ENCODE assay signal across 30 mouse cellular contexts in the genomic region with DNA sequence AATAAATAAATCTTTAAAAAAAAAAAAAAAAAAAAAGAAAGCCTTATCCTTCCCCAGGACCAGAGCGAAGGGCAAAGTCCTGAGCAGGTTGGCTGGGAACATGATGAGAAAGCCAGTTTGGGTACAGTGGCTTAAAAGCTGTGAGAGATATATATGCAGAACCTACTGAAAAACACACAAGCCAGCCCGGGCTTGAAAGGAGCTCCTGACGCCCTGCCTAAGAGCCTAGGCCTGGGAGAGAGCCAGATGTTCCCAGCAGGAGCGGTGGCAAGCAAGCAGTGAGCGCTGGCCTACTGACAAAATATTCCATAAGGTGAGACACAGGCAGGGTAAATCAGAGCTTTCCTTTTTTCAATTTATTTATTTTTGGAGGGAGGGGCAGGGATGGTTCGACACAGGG. TPM values are rescaled to one million over a fixed set of nuclear protein-coding genes. Genes with fewer than 3 reads are reported as not detected.
DNase-seq lines count a peak whose midpoint lies in the region; ATAC-seq lines count a peak whose summit lies in the region.
"Had no signal": no experiment of that assay in that cellular context is flagged by ENCODE, and none has a peak within 500 bp of the region (broad histone marks: within the 10 kb centered on the region; RNA-seq: fewer than 3 reads in every experiment).

No protein-coding gene starts in this region.

- peak; percentile 63 for DNase-seq in kidney, adult 11 months
- no peak for DNase-seq in kidney, postnatal 4 days
- DNase-seq in midbrain, embryonic 14.5 days: no peak
- DNase-seq in kidney, postnatal 25 days: peak; percentile 58 to 83
- no peak for DNase-seq in left cerebral cortex, postnatal 14 days (ENCODE audit: low spot score in 2 of 2)
- DNase-seq in ovary, postnatal 10 days (ENCODE audit: low spot score): no peak
- DNase-seq: adrenal gland, adult 2 months; cerebellum, adult 8-10 months; cerebellum, postnatal 36 days; gastrocnemius, postnatal 10 days; heart, adult 11 months; heart, postnatal 36 days; layer of hippocampus, adult 9-11 months; lung, postnatal 4 days; right cerebral cortex, adult 18-20 months; spleen, adult 18-20 months; thymus, postnatal 14 days had no signal

- H3K9me3 ChIP-seq in midbrain, embryonic 12.5 days: no peaks in the 10 kb centered on the region
- H3K9me3 ChIP-seq in midbrain, embryonic 14.5 days (ENCODE audit: control insufficient read depth, low read length): no peaks in the 10 kb centered on the region
- H3K9me3 ChIP-seq: forebrain, embryonic 13.5 days; heart, embryonic 10.5 days; heart, embryonic 15.5 days; hindbrain, embryonic 12.5 days; intestine, embryonic 15.5 days; limb, embryonic 13.5 days had no signal

- H3K4me3 ChIP-seq in midbrain, embryonic 12.5 days: no peak overlapping the region
- no peak overlapping the region for H3K4me3 ChIP-seq in midbrain, embryonic 14.5 days (replicated peaks; ENCODE audit: low read depth, low read length)
- H3K4me3 ChIP-seq: forebrain, embryonic 13.5 days; heart, embryonic 10.5 days; heart, embryonic 15.5 days; hindbrain, embryonic 12.5 days; intestine, embryonic 15.5 days; limb, embryonic 13.5 days; megakaryocyte, embryonic 14.5 days had no signal

- no peaks in the 10 kb centered on the region for H3K36me3 ChIP-seq in midbrain, embryonic 12.5 days
- H3K36me3 ChIP-seq in midbrain, embryonic 14.5 days (ENCODE audit: control insufficient read depth, insufficient read depth, low read length): no peaks in the 10 kb centered on the region
- H3K36me3 ChIP-seq: heart, embryonic 10.5 days; heart, embryonic 15.5 days; hindbrain, embryonic 12.5 days; intestine, embryonic 15.5 days; limb, embryonic 13.5 days had no signal

- intact Hi-C loops in left cerebral cortex, postnatal 14 days (cut with DNase I): no loop called here

- no peak overlapping the region for H3K9ac ChIP-seq in midbrain, embryonic 12.5 days (replicated peaks)
- no peak overlapping the region for H3K9ac ChIP-seq in midbrain, embryonic 14.5 days (replicated peaks; ENCODE audit: low read length)
- H3K9ac ChIP-seq: forebrain, embryonic 13.5 days; heart, embryonic 15.5 days; hindbrain, embryonic 12.5 days; intestine, embryonic 15.5 days; limb, embryonic 13.5 days had no signal

- 92% methylated on average over 6 of the region's 6 CpGs for WGBS in midbrain, embryonic 12.5 days
- WGBS in midbrain, embryonic 14.5 days: 94% methylated on average over 6 of the region's 6 CpGs

- no peak overlapping the region for H3K27ac ChIP-seq in midbrain, embryonic 12.5 days (replicated peaks)
- H3K27ac ChIP-seq in midbrain, embryonic 14.5 days (replicated peaks; ENCODE audit: low read depth, low read length): no peak overlapping the region
- H3K27ac ChIP-seq: forebrain, embryonic 13.5 days; heart, embryonic 10.5 days; heart, embryonic 15.5 days; hindbrain, embryonic 12.5 days; hindbrain, postnatal 0 days; intestine, embryonic 15.5 days; limb, embryonic 13.5 days had no signal

- 0 out of 2 replicates have a peak, but pooled peaks have one; percentile 12 for ATAC-seq in midbrain, embryonic 12.5 days (ENCODE audit: low FRiP score, low read depth)
- no peak for ATAC-seq in midbrain, embryonic 14.5 days (ENCODE audit: low FRiP score, low TSS enrichment)
- ATAC-seq: activated CD4-positive, CD25-positive, alpha-beta regulatory T cell, adult 4 months; forebrain, embryonic 13.5 days; hindbrain, postnatal 0 days; intestine, embryonic 15.5 days; midbrain, embryonic 16.5 days had no signal

- H3K27me3 ChIP-seq in midbrain, embryonic 12.5 days: no peaks in the 10 kb centered on the region
- no peaks in the 10 kb centered on the region for H3K27me3 ChIP-seq in midbrain, embryonic 14.5 days (ENCODE audit: control insufficient read depth, insufficient read depth, low read length)
- H3K27me3 ChIP-seq: forebrain, embryonic 13.5 days; heart, embryonic 15.5 days; hindbrain, embryonic 12.5 days; intestine, embryonic 15.5 days; limb, embryonic 13.5 days; megakaryocyte, embryonic 14.5 days had no signal

- H3K4me1 ChIP-seq in midbrain, embryonic 12.5 days: no peaks in the 10 kb centered on the region
- no peaks in the 10 kb centered on the region for H3K4me1 ChIP-seq in midbrain, embryonic 14.5 days (ENCODE audit: control insufficient read depth, insufficient read depth, low read length)
- H3K4me1 ChIP-seq: forebrain, embryonic 13.5 days; heart, embryonic 15.5 days; hindbrain, embryonic 12.5 days; intestine, embryonic 15.5 days; limb, embryonic 13.5 days had no signal

- no peak overlapping the region for H3K4me2 ChIP-seq in midbrain, embryonic 12.5 days (replicated peaks)
- H3K4me2 ChIP-seq in midbrain, embryonic 14.5 days (ENCODE audit: low read length): no peak overlapping the region
- H3K4me2 ChIP-seq: forebrain, embryonic 13.5 days; heart, embryonic 15.5 days; hindbrain, embryonic 12.5 days; intestine, embryonic 15.5 days; limb, embryonic 13.5 days; liver, embryonic 11.5 days had no signal

RNA-seq across cellular contexts. Expression of a gene that starts 25.9 kb away (rescaled TPM):
- 115 and 123 TPM in 2 replicates for polyA plus RNA-seq in midbrain, embryonic 12.5 days (2016; fragmentation: Nextera tagmentation; extraction: Ambion mirVana)
- 62.0 and 79.0 TPM in 2 replicates for polyA plus RNA-seq in midbrain, embryonic 14.5 days (2014; fragmentation: Nextera tagmentation; extraction: Ambion mirVana)
- 100 to 1,000 TPM; 167 to 195 TPM for total RNA-seq in left cerebral cortex, postnatal 14 days (2021)

RNA-seq across cellular contexts. Expression of a gene that starts 26.6 kb away (rescaled TPM):
- 9.2 and 10.3 TPM in 2 replicates for polyA plus RNA-seq in midbrain, embryonic 12.5 days (2016; fragmentation: Nextera tagmentation; extraction: Ambion mirVana)
- polyA plus RNA-seq in midbrain, embryonic 14.5 days (2014; fragmentation: Nextera tagmentation; extraction: Ambion mirVana): 4.0 and 6.3 TPM in 2 replicates
- 1 to 10 TPM; 1.4 to 2.0 TPM for total RNA-seq in left cerebral cortex, postnatal 14 days (2021)
- total RNA-seq: neutrophil, adult 5-6 weeks had no signal

Comparison
In these comparisons a context has a peak if more than half of its experiments do, and no peak if none do; other contexts are left out.
1. DNase-seq: peak in kidney, adult 11 months (single experiment) and kidney, postnatal 25 days (2 of 2); none in kidney, postnatal 4 days (0 of 2), midbrain, embryonic 14.5 days (single experiment), left cerebral cortex, postnatal 14 days (0 of 2) and ovary, postnatal 10 days (single experiment).